Mouse (Mus musculus): ENCODE data around the gene Oscar. TPM values are rescaled to one million over a fixed set of nuclear protein-coding genes. Genes with fewer than 3 reads are reported as not detected.
"Not testable (repeated sequence)": the region's sequence is repeated elsewhere in the genome, so short reads cannot be mapped to it uniquely, and the experiment has no call there.

The Oscar gene
- polyA plus RNA-seq, 1 experiment from 2014 or later, result 0.43 TPM

DNA sequence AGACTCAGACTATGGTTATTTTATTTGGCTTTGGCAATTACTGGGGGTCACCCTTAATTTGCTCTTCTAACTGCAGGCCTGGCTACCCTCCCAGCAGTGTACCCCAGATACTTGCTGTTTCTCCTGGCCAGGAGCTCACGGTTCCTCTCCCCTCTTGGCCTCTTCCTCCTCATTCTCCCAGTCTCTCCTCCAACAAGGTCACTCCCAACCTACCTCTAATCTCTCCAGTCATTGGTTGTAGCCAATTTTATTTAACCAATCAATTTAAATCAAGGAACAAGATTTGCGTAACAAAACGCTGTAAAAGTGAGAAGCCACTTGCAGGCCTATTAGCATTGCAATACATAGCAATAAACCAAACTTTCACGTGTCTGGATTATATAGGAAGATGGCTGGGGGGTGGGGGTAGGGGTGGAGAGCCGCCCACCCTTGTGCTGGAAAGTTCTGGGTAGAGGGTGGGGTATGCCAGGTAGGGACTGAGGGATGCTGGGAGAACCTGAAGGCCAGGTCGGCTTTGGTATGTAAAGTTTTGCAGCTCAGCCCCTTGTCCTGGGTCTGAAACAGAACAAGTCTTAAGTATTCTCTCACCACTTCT, 36.9 kb downstream of the Oscar start:
- ATAC-seq, result no peak
- no peaks in the 10 kb centered on the region for H3K36me3 ChIP-seq (ENCODE audit: control insufficient read depth, insufficient read depth, low read length)
- 73% methylated on average over 6 of the region's 6 CpGs for WGBS
- H3K27me3 ChIP-seq (ENCODE audit: control insufficient read depth, insufficient read depth, low read depth, low read length), result no peaks in the 10 kb centered on the region
- no peak overlapping the region for H3K9ac ChIP-seq (ENCODE audit: low read depth, low read length)
- no peak overlapping the region for H3K27ac ChIP-seq (ENCODE audit: low read length)
- H3K4me1 ChIP-seq (ENCODE audit: control insufficient read depth, insufficient read depth, low read length), result no peaks in the 10 kb centered on the region
- H3K9me3 ChIP-seq (replicated peaks; ENCODE audit: control insufficient read depth, low read length, poor library complexity, severe bottlenecking), result no peaks in the 10 kb centered on the region
- H3K4me3 ChIP-seq (ENCODE audit: low read depth, low read length), result no peak overlapping the region
- no peak overlapping the region for H3K4me2 ChIP-seq (ENCODE audit: low read length)

DNA sequence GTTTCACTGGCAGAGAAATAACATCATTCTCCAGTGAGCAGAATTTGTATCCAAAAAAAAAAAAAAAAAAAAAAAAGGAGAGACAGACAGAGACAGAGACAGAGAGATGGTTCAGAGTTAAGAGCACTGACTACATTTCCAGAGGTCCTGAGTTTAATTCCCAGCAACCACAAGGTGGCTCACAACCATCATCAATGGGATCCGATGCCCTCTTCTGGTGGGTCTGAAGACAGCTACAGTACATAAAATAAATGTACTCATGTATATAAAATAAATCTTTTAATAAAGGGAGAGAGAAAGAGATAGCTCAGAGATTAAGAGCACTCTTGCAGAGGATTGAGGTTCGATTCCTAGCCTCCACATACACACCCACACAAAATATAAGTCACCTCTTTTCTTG, 37.8 kb downstream of the Oscar start:
- Histone ChIP-seq H3K4me2 (ENCODE audit: low read length) (no peak overlapping the region), H3K4me3 (ENCODE audit: low read depth, low read length) (no peak overlapping the region), H3K9me3 (replicated peaks; ENCODE audit: control insufficient read depth, low read length, poor library complexity, severe bottlenecking) (no peaks in the 10 kb centered on the region), H3K36me3 (ENCODE audit: control insufficient read depth, insufficient read depth, low read length) (no peaks in the 10 kb centered on the region), H3K9ac (ENCODE audit: low read depth, low read length) (no peak overlapping the region), H3K27ac (ENCODE audit: low read length) (no peak overlapping the region), H3K27me3 (ENCODE audit: control insufficient read depth, insufficient read depth, low read depth, low read length) (no peaks in the 10 kb centered on the region), H3K4me1 (ENCODE audit: control insufficient read depth, insufficient read depth, low read length) (no peaks in the 10 kb centered on the region)
- no peak for ATAC-seq
- WGBS, result 75% methylated on average over 2 of the region's 2 CpGs

DNA sequence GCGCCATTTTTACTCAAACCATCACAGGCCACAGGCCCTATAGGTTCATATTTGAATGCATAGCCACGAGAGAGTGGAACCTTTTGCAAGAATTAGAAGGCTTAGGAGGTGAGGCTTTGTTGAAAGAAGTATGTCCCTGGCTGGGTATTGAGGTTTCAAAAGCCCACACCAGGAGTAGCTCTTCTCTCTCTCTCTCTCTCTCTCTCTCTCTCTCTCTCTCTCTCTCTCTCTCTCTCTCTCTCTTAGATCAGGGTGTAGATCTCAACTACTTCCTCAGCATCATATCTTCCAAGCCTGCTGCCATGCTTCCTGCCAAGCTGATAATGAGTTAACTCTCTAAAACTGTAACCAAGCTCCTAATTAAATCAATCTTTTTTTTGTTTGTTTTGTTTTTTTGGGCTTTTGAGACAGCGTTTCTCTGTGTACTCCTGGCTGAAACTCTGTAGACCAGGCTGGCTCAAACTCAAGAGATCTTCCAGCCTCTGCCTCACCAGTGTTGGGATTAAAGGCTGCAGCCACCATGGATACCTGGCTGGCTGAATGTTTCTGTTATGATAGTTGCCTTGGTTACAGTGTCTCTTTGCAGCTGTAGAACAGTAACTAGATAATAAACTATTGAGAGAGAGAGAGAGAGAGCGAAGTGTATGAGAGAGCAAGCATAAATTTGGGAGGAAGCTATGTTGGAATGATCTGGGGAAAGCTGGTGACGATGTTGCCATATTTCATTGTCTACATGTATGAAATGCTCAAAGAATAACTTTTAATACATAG, 39.4 kb downstream of the Oscar start:
- 80% methylated on average over 5 of the region's 5 CpGs for WGBS
- H3K9ac ChIP-seq (ENCODE audit: low read depth, low read length), result no peak overlapping the region
- no peaks in the 10 kb centered on the region for H3K27me3 ChIP-seq (ENCODE audit: control insufficient read depth, insufficient read depth, low read depth, low read length)
- H3K4me3 ChIP-seq (ENCODE audit: low read depth, low read length), result no peak overlapping the region
- no peaks in the 10 kb centered on the region for H3K4me1 ChIP-seq (ENCODE audit: control insufficient read depth, insufficient read depth, low read length)
- no peaks in the 10 kb centered on the region for H3K9me3 ChIP-seq (replicated peaks; ENCODE audit: control insufficient read depth, low read length, poor library complexity, severe bottlenecking)
- H3K27ac ChIP-seq (ENCODE audit: low read length), result no peak overlapping the region
- no peaks in the 10 kb centered on the region for H3K36me3 ChIP-seq (ENCODE audit: control insufficient read depth, insufficient read depth, low read length)
- no peak for ATAC-seq
- no peak overlapping the region for H3K4me2 ChIP-seq (ENCODE audit: low read length)

DNA sequence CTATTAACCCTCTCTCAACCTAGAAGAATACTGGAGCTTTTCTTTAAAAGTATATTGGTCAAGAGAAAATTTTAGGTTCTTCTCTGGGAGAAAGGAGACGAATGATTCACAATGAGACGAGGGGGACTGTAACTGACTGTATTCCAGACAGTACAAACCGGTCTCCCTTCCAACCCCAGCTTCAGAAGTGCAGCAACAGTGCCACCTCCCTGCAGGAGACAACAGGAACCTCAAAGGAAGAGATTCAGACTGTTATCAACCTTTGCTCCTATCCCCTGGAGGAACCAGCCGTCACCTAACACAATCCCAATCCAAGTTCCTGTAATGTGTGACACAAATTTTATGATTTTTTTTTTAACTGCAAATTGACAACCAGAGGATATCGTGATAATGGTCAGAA, 41.7 kb downstream of the Oscar start:
- H3K4me3 ChIP-seq (ENCODE audit: low read depth, low read length), result no peak overlapping the region
- no peaks in the 10 kb centered on the region for H3K27me3 ChIP-seq (ENCODE audit: control insufficient read depth, insufficient read depth, low read depth, low read length)
- no peak for ATAC-seq
- WGBS, result 62% methylated on average over 5 of the region's 5 CpGs
- H3K9me3 ChIP-seq (replicated peaks; ENCODE audit: control insufficient read depth, low read length, poor library complexity, severe bottlenecking), result no peaks in the 10 kb centered on the region
- H3K36me3 ChIP-seq (ENCODE audit: control insufficient read depth, insufficient read depth, low read length), result no peaks in the 10 kb centered on the region
- no peak overlapping the region for H3K9ac ChIP-seq (ENCODE audit: low read depth, low read length)
- no peak overlapping the region for H3K27ac ChIP-seq (ENCODE audit: low read length)
- no peak overlapping the region for H3K4me2 ChIP-seq (ENCODE audit: low read length)
- no peaks in the 10 kb centered on the region for H3K4me1 ChIP-seq (ENCODE audit: control insufficient read depth, insufficient read depth, low read length)

DNA sequence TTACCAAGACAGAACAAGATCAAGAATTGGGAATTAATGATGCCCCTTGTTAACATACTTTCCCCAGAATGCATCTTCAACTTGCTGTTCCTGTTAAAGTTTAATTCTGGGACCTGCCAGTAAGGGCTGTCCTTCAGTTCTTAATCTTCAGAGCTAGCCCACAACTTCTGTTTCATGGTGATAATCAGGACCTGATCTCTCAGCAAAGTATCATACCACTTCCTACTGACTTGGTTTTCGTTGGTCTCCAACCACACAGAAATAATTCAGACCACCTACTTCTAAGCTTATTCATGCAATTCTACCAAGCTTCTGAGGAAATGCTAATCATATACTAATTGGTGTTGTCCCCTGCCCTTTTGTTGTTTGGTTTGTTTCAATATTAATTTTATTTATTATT, 44.1 kb downstream of the Oscar start:
- no peak overlapping the region for H3K4me2 ChIP-seq (ENCODE audit: low read length)
- no peaks in the 10 kb centered on the region for H3K27me3 ChIP-seq (ENCODE audit: control insufficient read depth, insufficient read depth, low read depth, low read length)
- H3K27ac ChIP-seq (ENCODE audit: low read length), result no peak overlapping the region
- no peaks in the 10 kb centered on the region for H3K9me3 ChIP-seq (replicated peaks; ENCODE audit: control insufficient read depth, low read length, poor library complexity, severe bottlenecking)
- no peaks in the 10 kb centered on the region for H3K4me1 ChIP-seq (ENCODE audit: control insufficient read depth, insufficient read depth, low read length)
- no peak overlapping the region for H3K9ac ChIP-seq (ENCODE audit: low read depth, low read length)
- no peaks in the 10 kb centered on the region for H3K36me3 ChIP-seq (ENCODE audit: control insufficient read depth, insufficient read depth, low read length)
- H3K4me3 ChIP-seq (ENCODE audit: low read depth, low read length), result no peak overlapping the region
- no peak for ATAC-seq
- WGBS, result 73% methylated on average over 1 of the region's 1 CpGs

DNA sequence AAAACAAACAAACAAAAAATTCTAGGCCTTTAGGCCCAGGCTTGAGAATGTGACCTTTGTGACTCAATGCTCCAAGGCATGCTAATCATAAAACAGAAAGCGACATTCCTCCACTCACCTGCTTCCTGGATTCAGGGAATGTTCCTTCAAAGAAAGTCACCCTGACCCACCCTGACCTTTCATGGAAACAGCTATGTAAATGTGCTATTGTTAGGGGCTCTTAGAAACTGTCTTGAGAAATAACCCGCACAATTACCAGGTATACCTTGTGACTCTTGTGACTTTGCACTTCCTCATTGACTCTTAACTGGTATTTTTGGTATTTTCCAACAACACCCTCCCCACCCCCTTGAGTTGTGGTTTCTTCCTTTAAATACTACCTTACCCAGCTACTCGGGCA, 45.4 kb downstream of the Oscar start:
- H3K9ac ChIP-seq (ENCODE audit: low read depth, low read length); H3K4me2 ChIP-seq (ENCODE audit: low read length); H3K27me3 ChIP-seq (ENCODE audit: control insufficient read depth, insufficient read depth, low read depth, low read length); H3K27ac ChIP-seq (ENCODE audit: low read length); H3K4me3 ChIP-seq (ENCODE audit: low read depth, low read length); H3K4me1 ChIP-seq (ENCODE audit: control insufficient read depth, insufficient read depth, low read length); ATAC-seq; H3K9me3 ChIP-seq (replicated peaks; ENCODE audit: control insufficient read depth, low read length, poor library complexity, severe bottlenecking); H3K36me3 ChIP-seq (ENCODE audit: control insufficient read depth, insufficient read depth, low read length): not testable (repeated sequence)
- 96% methylated on average over 3 of the region's 3 CpGs for WGBS

DNA sequence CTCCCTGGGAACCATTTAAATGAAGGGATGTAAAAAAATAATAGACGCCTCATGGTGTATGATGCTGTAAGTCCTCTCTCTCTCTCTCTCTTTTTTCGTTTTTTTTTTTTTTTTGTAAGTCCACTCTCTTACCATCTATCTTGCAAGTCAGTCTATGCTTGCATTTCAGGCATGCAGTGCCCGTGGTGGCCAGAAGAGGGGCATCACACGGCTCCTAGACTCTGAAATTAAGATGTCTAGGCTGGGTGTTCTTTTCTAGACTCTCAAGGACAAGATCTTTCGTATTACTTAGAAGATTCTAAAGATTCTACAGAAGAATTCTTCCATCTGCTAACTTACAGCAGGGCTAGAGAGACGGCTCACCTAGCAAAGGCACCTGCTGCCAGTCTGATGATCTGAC, 46.2 kb downstream of the Oscar start:
- H3K27ac ChIP-seq (ENCODE audit: low read length), result no peak overlapping the region
- no peak overlapping the region for H3K9ac ChIP-seq (ENCODE audit: low read depth, low read length)
- no peaks in the 10 kb centered on the region for H3K4me1 ChIP-seq (ENCODE audit: control insufficient read depth, insufficient read depth, low read length)
- H3K4me3 ChIP-seq (ENCODE audit: low read depth, low read length), result no peak overlapping the region
- ATAC-seq, result no peak
- H3K36me3 ChIP-seq (ENCODE audit: control insufficient read depth, insufficient read depth, low read length), result no peaks in the 10 kb centered on the region
- no peaks in the 10 kb centered on the region for H3K27me3 ChIP-seq (ENCODE audit: control insufficient read depth, insufficient read depth, low read depth, low read length)
- H3K9me3 ChIP-seq (replicated peaks; ENCODE audit: control insufficient read depth, low read length, poor library complexity, severe bottlenecking), result no peaks in the 10 kb centered on the region
- H3K4me2 ChIP-seq (ENCODE audit: low read length), result no peak overlapping the region
- WGBS, result 75% methylated on average over 6 of the region's 6 CpGs

DNA sequence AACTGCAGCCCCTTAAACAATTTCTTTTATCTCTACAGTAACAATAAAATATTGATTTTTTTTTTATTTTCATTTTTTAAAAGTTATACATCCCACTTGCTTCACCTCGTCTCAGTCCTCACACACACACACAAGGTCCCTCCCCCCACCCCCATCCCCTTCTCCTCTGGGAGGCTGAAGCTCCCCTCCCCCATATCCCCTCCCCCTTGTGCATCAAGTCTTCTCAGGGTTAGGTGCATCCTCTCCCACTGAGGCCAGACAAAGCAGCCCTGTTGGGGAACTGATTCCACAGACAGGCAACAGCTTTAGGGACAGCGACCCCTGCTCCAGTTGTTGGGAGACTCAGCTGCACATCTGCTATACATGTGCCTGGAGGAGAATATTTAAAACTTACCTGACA, 48.6 kb downstream of the Oscar start:
- 12% methylated on average over 2 of the region's 2 CpGs for WGBS
- Histone ChIP-seq H3K9me3 (replicated peaks; ENCODE audit: control insufficient read depth, low read length, poor library complexity, severe bottlenecking) (no peaks in the 10 kb centered on the region), H3K4me2 (ENCODE audit: low read length) (no peak overlapping the region), H3K9ac (ENCODE audit: low read depth, low read length) (no peak overlapping the region), H3K27ac (ENCODE audit: low read length) (no peak overlapping the region), H3K4me1 (ENCODE audit: control insufficient read depth, insufficient read depth, low read length) (no peaks in the 10 kb centered on the region), H3K36me3 (ENCODE audit: control insufficient read depth, insufficient read depth, low read length) (no peaks in the 10 kb centered on the region), H3K4me3 (ENCODE audit: low read depth, low read length) (no peak overlapping the region), H3K27me3 (ENCODE audit: control insufficient read depth, insufficient read depth, low read depth, low read length) (no peaks in the 10 kb centered on the region)
- ATAC-seq, result no peak
